Mouse (Mus musculus): ENCODE data around the gene Extl1. TPM values are rescaled to one million over a fixed set of nuclear protein-coding genes. Genes with fewer than 3 reads are reported as not detected.

The Extl1 gene
- polyA plus RNA-seq, 1 experiment = not detected

DNA sequence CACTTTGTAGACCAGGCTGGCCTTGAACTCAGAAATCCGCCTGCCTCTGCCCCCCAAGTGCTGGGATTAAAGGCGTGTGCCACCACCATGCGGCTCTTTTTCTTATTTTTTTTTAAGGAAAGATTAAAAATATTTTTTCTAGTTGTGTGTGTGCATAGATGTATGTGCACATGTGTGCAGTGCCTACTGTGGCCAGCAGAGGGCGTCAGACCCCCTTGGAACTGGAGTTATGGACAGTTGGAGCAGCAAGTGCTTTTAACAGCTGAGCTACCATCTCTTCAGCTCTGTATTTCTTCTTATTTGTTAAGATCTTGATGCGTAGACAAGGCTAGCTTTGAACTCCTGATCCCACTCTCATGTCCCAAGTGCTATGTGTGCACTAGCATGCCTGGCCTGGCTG is 25.6 kb upstream of the Extl1 start:
- Histone ChIP-seq H3K4me3 (replicated peaks) (no peak overlapping the region), H3K9me3 (ENCODE audit: control insufficient read depth, low read length) (0 out of 2 replicates have a peak, but pooled peaks cover 2% of the 10 kb centered on the region), H3K4me1 (ENCODE audit: control insufficient read depth) (no peaks in the 10 kb centered on the region), H3K27me3 (ENCODE audit: control insufficient read depth) (no peaks in the 10 kb centered on the region; the same call in 1 of the 2 replicates), H3K36me3 (ENCODE audit: control insufficient read depth) (no peaks in the 10 kb centered on the region)
- no peak for TF ChIP-seq TAL1 (IDR thresholded peaks at IDR 0.05; ENCODE audit: low read length)
- TF ChIP-seq GATA1 (IDR thresholded peaks at IDR 0.05; ENCODE audit: low read length) = no peak

DNA sequence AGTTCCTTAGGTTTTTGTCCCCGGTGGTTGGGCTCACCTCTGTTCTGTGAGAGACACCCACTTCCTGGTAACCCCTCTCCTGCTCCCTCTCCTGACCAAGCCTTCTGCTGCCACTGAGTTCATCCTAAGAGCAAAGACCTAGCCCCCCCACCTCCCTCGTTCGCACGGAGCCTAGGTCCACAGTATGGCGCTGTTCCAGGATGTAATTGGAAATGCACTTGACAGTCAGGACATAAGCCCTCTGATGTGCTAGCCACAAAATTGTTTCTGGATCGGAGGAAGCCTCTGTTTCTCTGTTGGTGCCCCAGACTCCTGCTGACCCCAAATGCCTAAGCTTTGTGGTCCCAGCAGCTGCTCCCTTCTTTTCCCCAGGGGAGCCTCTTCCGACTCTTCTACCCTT is 20.1 kb upstream of the Extl1 start:
- Histone ChIP-seq H3K27me3 (ENCODE audit: control insufficient read depth) (peaks cover 32% of the 10 kb centered on the region), H3K36me3 (ENCODE audit: control insufficient read depth) (no peaks in the 10 kb centered on the region), H3K9me3 (ENCODE audit: control insufficient read depth, low read length) (no peaks in the 10 kb centered on the region), H3K4me3 (replicated peaks) (no peak overlapping the region), H3K4me1 (ENCODE audit: control insufficient read depth) (peaks cover 21% of the 10 kb centered on the region)
- no peak for TF ChIP-seq TAL1 (IDR thresholded peaks at IDR 0.05; ENCODE audit: low read length)
- no peak for TF ChIP-seq GATA1 (IDR thresholded peaks at IDR 0.05; ENCODE audit: low read length)

DNA sequence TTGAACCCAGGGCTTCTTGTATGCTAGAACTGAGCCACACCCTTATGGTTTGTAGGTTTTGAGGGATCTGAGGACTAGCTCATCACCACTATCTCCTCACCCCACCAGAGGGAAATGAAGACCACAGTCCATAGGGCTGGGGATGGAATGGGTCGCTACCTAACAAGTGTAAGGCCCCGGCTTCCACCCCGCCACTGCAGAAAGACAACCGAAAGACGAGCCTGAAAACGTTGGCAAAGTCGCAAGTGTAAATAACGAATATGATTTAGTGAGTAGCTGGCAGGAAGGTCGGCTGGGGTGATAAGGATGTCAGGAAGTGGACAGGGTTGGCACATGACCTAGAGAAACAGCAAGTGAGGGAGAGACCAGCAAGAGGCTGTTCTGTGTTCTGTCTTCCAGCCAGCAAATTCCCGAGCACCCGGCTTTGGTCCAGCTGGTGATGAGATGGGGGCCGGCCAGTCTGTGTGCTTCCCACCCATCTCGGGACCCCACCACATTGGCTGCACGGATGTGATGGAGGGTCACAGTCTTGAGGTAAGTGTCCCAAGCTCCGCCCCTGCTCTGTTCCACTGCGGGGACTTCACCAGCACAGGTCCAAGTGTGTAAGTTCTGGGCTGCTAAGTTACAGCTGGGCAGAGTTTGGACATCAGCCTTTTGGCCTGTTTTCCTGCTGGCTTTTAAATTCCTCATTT is 19.1 kb upstream of the Extl1 start:
- Histone ChIP-seq H3K4me3 (replicated peaks) (no peak overlapping the region), H3K4me1 (ENCODE audit: control insufficient read depth) (peaks cover 21% of the 10 kb centered on the region), H3K36me3 (ENCODE audit: control insufficient read depth) (no peaks in the 10 kb centered on the region), H3K9me3 (ENCODE audit: control insufficient read depth, low read length) (no peaks in the 10 kb centered on the region), H3K27me3 (ENCODE audit: control insufficient read depth) (peaks cover 32% of the 10 kb centered on the region)
- TF ChIP-seq TAL1 (IDR thresholded peaks at IDR 0.05; ENCODE audit: low read length) = no peak
- TF ChIP-seq GATA1 (IDR thresholded peaks at IDR 0.05; ENCODE audit: low read length) = no peak

DNA sequence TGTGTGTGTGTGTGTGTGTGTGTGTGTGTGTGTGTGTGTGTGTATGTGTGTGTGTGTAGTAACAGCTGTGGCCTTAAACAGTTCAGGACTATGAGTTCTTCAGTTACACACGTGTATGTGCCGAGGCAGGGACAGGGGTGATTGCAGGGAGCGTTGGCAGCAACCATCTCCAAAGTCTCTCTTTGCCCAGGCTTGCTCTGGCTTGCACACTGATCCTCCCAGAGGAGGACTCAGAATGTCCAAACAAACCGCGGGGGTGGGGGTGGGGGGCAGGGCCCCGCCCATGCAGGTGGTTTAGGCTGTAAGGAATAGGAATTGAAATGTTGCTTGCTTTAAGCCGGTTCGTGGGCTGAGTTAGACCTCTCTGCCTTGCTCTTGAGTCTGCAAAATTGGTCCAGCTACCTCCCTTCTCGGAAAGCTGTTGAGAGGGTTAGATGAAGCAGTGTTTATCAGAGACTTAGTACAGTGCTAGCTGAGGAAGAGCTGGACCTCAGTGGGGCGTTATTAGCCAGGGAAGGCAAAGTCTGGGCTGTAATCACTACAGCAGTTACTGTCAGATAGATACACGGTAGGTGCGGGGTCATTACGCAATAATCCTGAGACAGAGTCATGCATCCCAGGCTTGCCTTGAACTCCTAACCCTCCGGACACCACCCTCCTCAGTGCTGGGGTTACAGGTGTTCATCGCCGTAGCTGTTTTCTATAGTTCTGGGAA is 18.4 kb upstream of the Extl1 start:
- H3K9me3 ChIP-seq (ENCODE audit: control insufficient read depth, low read length) = no peaks in the 10 kb centered on the region
- TF ChIP-seq TAL1 (IDR thresholded peaks at IDR 0.05; ENCODE audit: low read length) (no peak), GATA1 (IDR thresholded peaks at IDR 0.05; ENCODE audit: low read length) (no peak)
- no peaks in the 10 kb centered on the region for H3K36me3 ChIP-seq (ENCODE audit: control insufficient read depth)
- peaks cover 23% of the 10 kb centered on the region for H3K4me1 ChIP-seq (ENCODE audit: control insufficient read depth)
- H3K27me3 ChIP-seq (ENCODE audit: control insufficient read depth) = peaks cover 32% of the 10 kb centered on the region
- no peak overlapping the region for H3K4me3 ChIP-seq (replicated peaks)

DNA sequence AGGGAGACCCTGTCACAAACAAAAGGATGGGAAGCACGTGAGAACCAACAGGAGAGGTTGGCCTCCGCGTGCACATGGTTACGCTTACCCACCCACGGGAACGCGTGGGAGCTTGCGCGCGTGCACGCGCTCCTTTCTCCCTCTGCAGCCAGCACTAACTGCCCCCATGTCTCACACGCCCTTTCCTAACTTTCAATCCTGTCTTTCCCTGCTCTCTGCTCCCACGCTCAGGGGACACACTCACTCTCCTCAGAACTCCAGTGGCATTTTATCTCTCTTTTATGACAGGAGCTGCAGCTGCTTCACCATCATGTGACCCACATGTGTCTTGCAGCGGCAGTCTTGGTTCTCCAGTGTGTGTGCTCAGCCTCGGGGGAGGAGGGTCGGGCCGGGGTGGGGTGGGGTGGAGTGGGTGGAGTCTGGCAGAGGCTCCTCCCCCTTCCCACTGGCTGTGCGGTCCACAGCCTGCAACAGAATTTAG is 17.6 kb upstream of the Extl1 start:
- Histone ChIP-seq H3K27me3 (ENCODE audit: control insufficient read depth) (peaks cover 32% of the 10 kb centered on the region), H3K9me3 (ENCODE audit: control insufficient read depth, low read length) (no peaks in the 10 kb centered on the region), H3K36me3 (ENCODE audit: control insufficient read depth) (no peaks in the 10 kb centered on the region), H3K4me1 (ENCODE audit: control insufficient read depth) (peaks cover 28% of the 10 kb centered on the region), H3K4me3 (replicated peaks) (peak overlapping the region; percentile 5)
- no peak for TF ChIP-seq TAL1 (IDR thresholded peaks at IDR 0.05; ENCODE audit: low read length)
- TF ChIP-seq GATA1 (IDR thresholded peaks at IDR 0.05; ENCODE audit: low read length) = no peak

DNA sequence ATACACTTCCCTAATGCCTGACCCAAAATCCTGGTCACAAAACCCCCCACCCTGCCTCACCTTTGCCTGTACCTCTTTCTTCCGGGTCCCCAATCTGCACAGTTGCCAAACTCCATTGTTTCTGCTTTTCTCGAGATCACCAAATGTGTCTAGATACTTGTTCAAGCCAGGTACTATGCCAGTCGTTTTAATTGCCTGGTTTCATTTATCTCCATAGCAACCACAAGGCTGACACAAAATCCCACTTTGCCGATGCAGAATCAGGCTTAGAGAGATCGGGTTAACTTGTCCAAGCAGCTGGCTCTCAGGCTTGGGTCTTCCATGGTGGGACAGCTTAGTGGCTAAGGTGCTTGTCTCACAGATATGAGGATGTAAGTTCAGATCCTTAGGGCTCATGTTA is 16.6 kb upstream of the Extl1 start:
- Histone ChIP-seq H3K4me3 (replicated peaks) (no peak overlapping the region), H3K9me3 (ENCODE audit: control insufficient read depth, low read length) (no peaks in the 10 kb centered on the region), H3K36me3 (ENCODE audit: control insufficient read depth) (no peaks in the 10 kb centered on the region), H3K27me3 (ENCODE audit: control insufficient read depth) (peaks cover 32% of the 10 kb centered on the region), H3K4me1 (ENCODE audit: control insufficient read depth) (peaks cover 36% of the 10 kb centered on the region)
- TF ChIP-seq GATA1 (IDR thresholded peaks at IDR 0.05; ENCODE audit: low read length) (no peak), TAL1 (IDR thresholded peaks at IDR 0.05; ENCODE audit: low read length) (no peak)

DNA sequence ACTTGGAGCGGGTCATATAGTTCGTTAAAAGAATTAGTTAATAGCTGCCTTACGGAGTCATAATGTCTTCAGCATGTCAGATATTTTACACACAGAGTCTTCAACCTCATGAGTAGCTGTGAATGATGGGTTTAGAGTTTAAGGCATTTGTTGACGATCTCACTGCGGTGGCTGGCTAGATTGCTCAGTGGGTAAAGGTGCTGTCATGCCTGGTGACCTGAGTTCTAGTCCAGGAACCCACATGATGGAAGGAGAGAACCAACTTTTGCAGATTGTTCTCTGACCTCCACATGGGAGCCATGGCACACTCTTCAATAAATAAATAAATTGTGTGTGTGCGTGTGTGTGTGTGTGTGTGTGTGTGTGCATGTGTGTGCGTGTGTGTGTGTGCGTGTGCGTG is 14.1 kb upstream of the Extl1 start:
- Histone ChIP-seq H3K4me1 (ENCODE audit: control insufficient read depth) (peaks cover 33% of the 10 kb centered on the region), H3K4me3 (replicated peaks) (no peak overlapping the region)

DNA sequence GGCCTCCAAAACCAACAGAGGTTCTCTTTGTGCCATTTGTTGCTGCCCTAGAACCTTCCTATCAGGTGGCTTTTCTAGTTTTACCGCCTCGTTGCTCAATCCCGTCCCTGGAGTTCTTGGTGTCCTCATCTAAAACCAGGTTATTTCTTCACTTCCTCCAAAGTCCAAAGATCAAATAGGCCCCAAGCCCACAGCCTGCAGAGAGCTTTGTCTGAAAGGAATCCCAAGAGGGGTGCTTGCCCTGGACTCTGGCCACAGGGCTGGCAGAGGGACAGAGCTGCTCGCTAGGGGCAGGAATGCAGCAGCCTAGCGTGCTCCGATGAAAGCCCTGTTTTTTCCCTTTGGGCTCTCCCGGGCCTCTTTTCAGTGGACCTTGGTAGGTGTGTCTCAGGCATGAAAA is 13.5 kb upstream of the Extl1 start:
- Histone ChIP-seq H3K9me3 (ENCODE audit: control insufficient read depth, low read length) (no peaks in the 10 kb centered on the region), H3K4me3 (replicated peaks) (no peak overlapping the region), H3K4me1 (ENCODE audit: control insufficient read depth) (peaks cover 27% of the 10 kb centered on the region), H3K27me3 (ENCODE audit: control insufficient read depth) (peaks cover 11% of the 10 kb centered on the region), H3K36me3 (ENCODE audit: control insufficient read depth) (no peaks in the 10 kb centered on the region)
- TF ChIP-seq TAL1 (IDR thresholded peaks at IDR 0.05; ENCODE audit: low read length) = no peak
- no peak for TF ChIP-seq GATA1 (IDR thresholded peaks at IDR 0.05; ENCODE audit: low read length)

More for the DNA sequence above, 14.1 kb upstream of the Extl1 start:
- H3K27me3 ChIP-seq (ENCODE audit: control insufficient read depth) = peaks cover 17% of the 10 kb centered on the region
- H3K36me3 ChIP-seq (ENCODE audit: control insufficient read depth) = no peaks in the 10 kb centered on the region
- TF ChIP-seq TAL1 (IDR thresholded peaks at IDR 0.05; ENCODE audit: low read length) = no peak
- no peak for TF ChIP-seq GATA1 (IDR thresholded peaks at IDR 0.05; ENCODE audit: low read length)
- no peaks in the 10 kb centered on the region for H3K9me3 ChIP-seq (ENCODE audit: control insufficient read depth, low read length)
